Mouse (Mus musculus): ENCODE results near the gene Ssr2. TPM values are rescaled to one million over a fixed set of nuclear protein-coding genes. Genes with fewer than 3 reads are reported as not detected.

The Ssr2 gene
- polyA plus RNA-seq, 1 experiment from 2014 or later = 181 TPM

DNA sequence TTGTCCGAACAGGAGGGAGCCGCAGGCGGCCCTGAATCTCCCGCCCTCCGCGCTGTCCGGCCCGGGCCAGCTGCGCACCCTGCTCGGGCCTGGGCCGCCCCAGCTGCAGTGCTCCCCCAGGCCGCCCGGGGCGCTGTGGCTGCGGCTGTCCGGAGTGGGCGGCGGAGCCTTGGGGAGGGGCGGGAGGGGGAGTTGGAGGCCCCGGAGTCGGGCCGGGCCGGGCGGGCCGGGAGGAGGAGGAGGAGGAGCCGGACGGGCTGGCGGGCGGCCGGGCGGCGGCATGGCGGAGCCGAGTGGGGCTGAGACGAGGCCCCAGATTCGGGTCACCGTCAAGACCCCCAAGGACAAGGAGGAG lies 22.2 kb upstream of the Ssr2 start, which contains the start of gene Ubqln4:
Gene Ubqln4, plus strand, starts transcription at position 234 of the 355 bp plus-strand sequence.
- H3K27me3 ChIP-seq (replicated peaks) = no peaks in the 10 kb centered on the region
- peaks cover 29% of the 10 kb centered on the region for H3K36me3 ChIP-seq
- under 1% methylated on average over 29 of the region's 37 CpGs for WGBS
- no peaks in the 10 kb centered on the region for H3K9me3 ChIP-seq (replicated peaks)
- H3K27ac ChIP-seq (ENCODE audit: poor library complexity, severe bottlenecking) = peak within 1 kb of the TSS; percentile 96
- H3K9ac ChIP-seq = peak within 1 kb of the TSS; percentile 89
- H3K4me2 ChIP-seq = peak within 1 kb of the TSS; percentile 91
- H3K4me3 ChIP-seq = peak within 1 kb of the TSS; percentile 84
- peak; percentile 90 for ATAC-seq (ENCODE audit: insufficient number of reproducible peaks, low FRiP score)
- peaks cover 27% of the 10 kb centered on the region for H3K4me1 ChIP-seq (replicated peaks)

DNA sequence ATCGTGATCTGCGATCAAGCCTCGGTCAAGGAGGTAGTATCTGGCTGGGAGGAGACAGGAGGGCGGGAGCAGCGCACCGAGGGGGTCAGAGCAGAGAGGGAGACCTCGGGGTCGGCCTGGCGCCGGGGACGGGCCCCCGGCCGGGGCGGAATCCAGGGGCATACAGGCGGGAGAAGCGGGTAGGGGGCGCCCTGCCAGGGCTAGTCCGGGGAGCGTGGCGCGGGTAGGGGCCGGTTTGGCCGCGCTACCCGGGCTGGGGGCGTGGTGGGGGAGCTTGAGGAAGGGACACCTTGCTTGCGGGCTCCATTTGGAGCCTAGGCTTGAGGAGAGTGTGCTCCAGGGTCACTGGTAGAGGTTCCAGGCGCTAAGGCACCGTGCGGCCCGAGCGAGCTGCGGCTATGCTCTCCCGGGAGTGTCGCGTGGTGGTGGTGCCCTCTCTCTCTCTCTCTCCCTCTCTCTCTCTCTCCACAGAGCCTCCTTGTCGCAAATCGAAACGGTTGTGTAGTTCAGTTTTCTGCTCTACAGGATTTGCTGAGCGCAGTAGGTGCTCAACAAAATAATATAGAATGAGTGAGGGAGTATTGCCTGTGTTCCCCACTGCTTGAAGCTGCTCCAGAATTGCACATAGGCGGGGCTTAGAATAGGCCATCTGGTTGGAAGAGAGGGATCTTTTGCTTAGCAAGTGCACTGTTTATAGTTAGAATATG lies 21.6 kb upstream of the Ssr2 start:
- 1% methylated on average over 40 of the region's 41 CpGs for WGBS
- H3K27me3 ChIP-seq (replicated peaks) = no peaks in the 10 kb centered on the region
- H3K4me1 ChIP-seq (replicated peaks) = peaks cover 27% of the 10 kb centered on the region
- ATAC-seq (ENCODE audit: insufficient number of reproducible peaks, low FRiP score) = peak; percentile 48
- H3K4me2 ChIP-seq = peak overlapping the region; percentile 91
- H3K9ac ChIP-seq = peak overlapping the region; percentile 89
- H3K36me3 ChIP-seq = peaks cover 35% of the 10 kb centered on the region
- H3K4me3 ChIP-seq = peak overlapping the region; percentile 84
- H3K27ac ChIP-seq (ENCODE audit: poor library complexity, severe bottlenecking) = peak overlapping the region; percentile 96
- H3K9me3 ChIP-seq (replicated peaks) = no peaks in the 10 kb centered on the region

DNA sequence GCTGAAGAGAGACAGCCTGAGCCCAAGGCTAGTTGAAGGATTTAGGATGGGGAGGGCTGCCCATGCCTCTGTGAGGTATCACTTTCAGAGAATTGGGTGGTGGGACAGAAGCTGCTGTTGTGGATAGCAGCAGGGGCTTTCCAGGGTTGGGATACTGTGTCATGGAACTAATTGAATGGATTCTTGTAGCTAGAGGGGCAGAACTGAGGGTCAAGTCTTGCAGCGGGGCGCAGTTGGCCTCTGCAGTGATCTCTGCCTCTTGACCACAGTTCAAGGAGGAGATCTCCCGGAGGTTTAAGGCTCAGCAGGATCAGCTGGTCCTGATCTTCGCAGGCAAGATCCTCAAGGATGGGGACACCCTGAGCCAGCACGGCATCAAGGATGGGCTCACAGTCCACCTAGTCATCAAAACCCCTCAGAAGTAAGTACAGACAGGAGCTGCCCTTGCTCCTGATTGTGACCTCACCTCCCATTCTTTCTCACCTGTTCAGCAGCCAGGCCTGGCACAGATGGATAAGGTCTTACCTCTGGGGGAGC lies 20.5 kb upstream of the Ssr2 start:
- Histone ChIP-seq H3K27ac (ENCODE audit: poor library complexity, severe bottlenecking) (no peak overlapping the region), H3K27me3 (replicated peaks) (no peaks in the 10 kb centered on the region), H3K36me3 (peaks cover 46% of the 10 kb centered on the region), H3K4me1 (replicated peaks) (peaks cover 27% of the 10 kb centered on the region), H3K9ac (no peak overlapping the region; the same call in 1 of the 2 replicates), H3K9me3 (replicated peaks) (no peaks in the 10 kb centered on the region), H3K4me2 (peak overlapping the region; percentile 91; the same call in 1 of the 2 replicates), H3K4me3 (0 out of 2 replicates have a peak overlapping the region, but pooled peaks have one; percentile 84)
- ATAC-seq (ENCODE audit: insufficient number of reproducible peaks, low FRiP score) = no peak
- WGBS = 89% methylated on average over 5 of the region's 5 CpGs

DNA sequence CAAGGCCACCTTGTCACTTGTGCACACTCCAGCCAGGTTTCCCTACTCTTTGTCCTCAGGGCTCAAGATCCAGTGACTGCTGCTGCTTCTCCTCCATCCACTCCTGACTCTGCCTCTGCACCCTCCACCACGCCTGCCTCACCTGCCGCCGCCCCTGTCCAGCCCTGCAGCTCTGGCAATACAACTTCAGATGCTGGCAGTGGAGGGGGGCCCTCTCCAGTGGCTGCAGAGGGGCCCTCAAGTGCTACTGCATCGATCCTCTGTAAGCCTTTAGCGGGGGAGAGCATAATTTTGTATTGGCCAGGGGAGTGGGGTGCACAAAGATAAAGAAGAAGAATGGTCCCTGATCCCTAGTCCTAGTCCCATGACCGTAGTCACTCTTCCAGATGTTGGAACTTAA lies 19.9 kb upstream of the Ssr2 start:
- Histone ChIP-seq H3K36me3 (peaks cover 52% of the 10 kb centered on the region), H3K4me2 (no peak overlapping the region)

DNA sequence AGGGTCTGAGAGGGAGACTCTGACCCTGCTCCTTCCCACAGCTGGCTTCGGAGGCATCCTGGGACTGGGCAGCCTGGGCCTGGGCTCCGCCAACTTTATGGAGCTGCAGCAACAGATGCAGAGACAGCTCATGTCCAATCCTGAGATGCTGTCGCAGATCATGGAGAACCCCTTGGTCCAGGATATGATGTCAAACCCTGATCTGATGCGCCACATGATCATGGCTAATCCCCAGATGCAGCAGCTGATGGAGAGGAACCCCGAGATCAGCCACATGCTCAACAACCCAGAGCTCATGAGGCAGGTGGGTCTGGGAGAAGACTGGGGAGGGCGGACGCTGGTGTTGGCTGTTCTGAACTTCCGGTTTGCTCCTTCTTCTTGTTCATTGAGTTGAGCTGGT lies 19.1 kb upstream of the Ssr2 start:
- Histone ChIP-seq H3K9me3 (replicated peaks) (no peaks in the 10 kb centered on the region), H3K27me3 (replicated peaks) (no peaks in the 10 kb centered on the region), H3K4me2 (no peak overlapping the region), H3K4me1 (replicated peaks) (peaks cover 23% of the 10 kb centered on the region), H3K9ac (no peak overlapping the region), H3K27ac (ENCODE audit: poor library complexity, severe bottlenecking) (no peak overlapping the region), H3K36me3 (peaks cover 60% of the 10 kb centered on the region), H3K4me3 (no peak overlapping the region)
- ATAC-seq (ENCODE audit: insufficient number of reproducible peaks, low FRiP score) = no peak
- WGBS = 95% methylated on average over 8 of the region's 8 CpGs

More for the DNA sequence above, 19.9 kb upstream of the Ssr2 start:
- Histone ChIP-seq H3K9me3 (replicated peaks) (no peaks in the 10 kb centered on the region), H3K4me3 (no peak overlapping the region), H3K27me3 (replicated peaks) (no peaks in the 10 kb centered on the region), H3K4me1 (replicated peaks) (peaks cover 27% of the 10 kb centered on the region), H3K27ac (ENCODE audit: poor library complexity, severe bottlenecking) (no peak overlapping the region), H3K9ac (0 out of 2 replicates have a peak overlapping the region, but pooled peaks have one; percentile 32)
- 95% methylated on average over 6 of the region's 6 CpGs for WGBS
- no peak for ATAC-seq (ENCODE audit: insufficient number of reproducible peaks, low FRiP score)

DNA sequence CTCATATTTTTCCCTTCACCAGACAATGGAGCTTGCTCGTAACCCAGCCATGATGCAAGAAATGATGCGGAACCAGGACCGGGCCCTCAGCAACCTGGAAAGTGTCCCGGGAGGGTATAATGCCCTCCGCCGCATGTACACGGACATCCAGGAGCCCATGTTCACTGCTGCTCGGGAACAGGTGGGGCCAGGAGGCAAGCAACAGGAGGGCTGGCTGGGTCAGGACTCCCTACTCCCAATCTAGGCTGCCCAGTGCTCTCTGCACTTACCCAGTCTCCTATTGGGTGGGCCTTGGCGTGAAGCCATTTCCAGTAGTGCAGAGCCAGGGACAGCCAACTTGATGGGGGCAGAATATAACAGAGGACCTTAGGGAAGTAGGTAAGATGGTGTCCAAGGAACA lies 16.1 kb upstream of the Ssr2 start:
- H3K27me3 ChIP-seq (replicated peaks) = no peaks in the 10 kb centered on the region
- H3K36me3 ChIP-seq = peaks cover 90% of the 10 kb centered on the region
- 94% methylated on average over 9 of the region's 9 CpGs for WGBS
- no peak overlapping the region for H3K9ac ChIP-seq
- no peak for ATAC-seq (ENCODE audit: insufficient number of reproducible peaks, low FRiP score)
- no peak overlapping the region for H3K4me3 ChIP-seq
- peaks cover 12% of the 10 kb centered on the region for H3K4me1 ChIP-seq (replicated peaks)
- H3K27ac ChIP-seq (ENCODE audit: poor library complexity, severe bottlenecking) = no peak overlapping the region
- no peaks in the 10 kb centered on the region for H3K9me3 ChIP-seq (replicated peaks)
- no peak overlapping the region for H3K4me2 ChIP-seq

DNA sequence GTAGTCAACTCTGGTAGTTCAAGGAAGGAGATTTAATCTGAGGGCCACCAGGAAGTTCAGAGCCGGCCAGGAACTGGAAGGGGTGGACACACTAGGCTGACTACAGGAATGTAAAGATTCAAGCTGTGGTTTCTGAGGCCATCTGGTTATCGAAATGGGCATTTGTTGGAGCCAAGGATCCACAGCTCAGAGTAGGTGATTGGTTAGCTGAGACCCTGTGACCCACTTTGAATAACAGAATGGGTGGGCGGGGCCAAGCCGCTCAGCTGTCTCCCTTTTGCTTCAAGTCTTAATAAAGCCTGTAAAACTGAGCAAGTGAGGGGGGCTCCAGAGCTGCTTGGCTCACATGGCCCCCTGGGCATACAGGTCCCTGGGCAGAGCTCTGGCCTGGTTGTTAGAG lies 13.7 kb upstream of the Ssr2 start:
- WGBS = 69% methylated on average over 4 of the region's 4 CpGs
- peaks cover 4% of the 10 kb centered on the region; the same call in 1 of the 2 replicates for H3K4me1 ChIP-seq (replicated peaks)

DNA sequence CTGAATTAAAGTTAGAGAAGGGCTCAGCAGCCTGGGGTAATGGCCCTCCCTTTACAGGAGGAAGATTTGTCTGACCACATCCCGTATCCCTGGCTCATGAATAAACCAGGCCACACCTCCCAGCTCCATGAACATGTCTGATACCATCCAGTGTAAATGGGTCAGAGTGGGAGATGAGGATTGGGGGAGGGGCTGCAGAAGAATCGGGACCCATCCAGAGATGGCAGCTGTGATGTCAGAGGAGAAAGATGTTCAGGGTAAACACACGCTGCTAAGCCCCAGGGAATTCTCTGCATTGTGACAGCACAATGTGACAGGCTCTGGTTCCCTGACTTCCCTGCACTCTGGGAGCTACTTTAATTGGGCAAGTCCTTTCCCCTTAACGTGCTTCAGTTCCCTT lies 12.2 kb upstream of the Ssr2 start:
- Histone ChIP-seq H3K4me2 (no peak overlapping the region), H3K4me3 (no peak overlapping the region), H3K9me3 (replicated peaks) (no peaks in the 10 kb centered on the region), H3K27ac (ENCODE audit: poor library complexity, severe bottlenecking) (no peak overlapping the region), H3K36me3 (peaks cover 100% of the 10 kb centered on the region), H3K9ac (no peak overlapping the region), H3K4me1 (replicated peaks) (peaks cover 4% of the 10 kb centered on the region; the same call in 1 of the 2 replicates), H3K27me3 (replicated peaks) (no peaks in the 10 kb centered on the region)
- ATAC-seq (ENCODE audit: insufficient number of reproducible peaks, low FRiP score) = no peak
- 78% methylated on average over 4 of the region's 4 CpGs for WGBS

More for the DNA sequence above, 13.7 kb upstream of the Ssr2 start:
- Histone ChIP-seq H3K36me3 (peaks cover 99% of the 10 kb centered on the region), H3K27me3 (replicated peaks) (no peaks in the 10 kb centered on the region), H3K4me3 (no peak overlapping the region), H3K27ac (ENCODE audit: poor library complexity, severe bottlenecking) (no peak overlapping the region), H3K9ac (no peak overlapping the region), H3K9me3 (replicated peaks) (no peaks in the 10 kb centered on the region), H3K4me2 (no peak overlapping the region)
- ATAC-seq (ENCODE audit: insufficient number of reproducible peaks, low FRiP score) = no peak

DNA sequence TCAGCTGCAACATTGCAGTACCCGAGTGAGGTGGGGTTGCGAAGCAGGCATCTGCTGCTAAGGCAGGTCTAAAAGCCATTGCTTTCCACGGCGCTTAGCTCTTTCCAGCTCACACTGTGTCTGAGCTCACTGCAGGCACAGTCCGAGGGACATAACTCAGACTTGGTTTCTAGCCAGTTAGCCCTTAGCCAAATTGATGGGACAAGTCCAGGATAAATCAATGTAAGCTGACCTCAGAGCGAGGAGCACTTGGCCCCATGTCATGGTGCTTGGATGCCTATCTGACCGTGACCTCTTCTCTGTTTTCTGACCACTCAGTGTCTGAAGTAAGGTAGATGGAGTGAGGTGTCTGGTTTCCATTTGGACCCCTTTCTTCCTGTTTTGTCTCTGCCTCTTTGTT lies 11.7 kb upstream of the Ssr2 start:
- Histone ChIP-seq H3K27ac (ENCODE audit: poor library complexity, severe bottlenecking) (no peak overlapping the region), H3K36me3 (peaks cover 100% of the 10 kb centered on the region), H3K4me1 (replicated peaks) (peaks cover 4% of the 10 kb centered on the region; the same call in 1 of the 2 replicates), H3K9me3 (replicated peaks) (no peaks in the 10 kb centered on the region), H3K4me2 (no peak overlapping the region), H3K4me3 (no peak overlapping the region), H3K9ac (no peak overlapping the region), H3K27me3 (replicated peaks) (no peaks in the 10 kb centered on the region)
- no peak for ATAC-seq (ENCODE audit: insufficient number of reproducible peaks, low FRiP score)
- 88% methylated on average over 7 of the region's 7 CpGs for WGBS

DNA sequence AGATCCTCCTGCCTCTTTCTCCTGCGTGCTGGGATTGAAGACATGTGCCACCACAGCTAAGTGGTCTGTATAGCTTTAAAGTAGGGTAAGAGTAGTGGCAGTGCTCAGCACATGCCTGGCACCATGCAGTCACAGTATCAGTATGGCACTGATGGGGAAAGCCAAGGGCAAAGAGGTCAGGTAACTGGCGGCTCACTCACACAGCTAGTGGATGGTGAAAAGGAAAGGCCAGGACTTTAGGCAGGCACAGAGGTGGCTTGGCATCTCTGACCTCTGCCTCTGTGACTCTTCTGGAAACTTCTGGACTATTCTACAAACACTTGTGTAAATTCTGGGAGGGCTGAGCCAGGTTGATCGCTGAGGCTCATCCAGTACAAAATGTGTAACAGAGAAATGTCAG lies 9.6 kb upstream of the Ssr2 start:
- Histone ChIP-seq H3K27ac (ENCODE audit: poor library complexity, severe bottlenecking) (no peak overlapping the region), H3K9ac (no peak overlapping the region), H3K4me3 (no peak overlapping the region), H3K4me2 (no peak overlapping the region), H3K36me3 (peaks cover 95% of the 10 kb centered on the region), H3K4me1 (replicated peaks) (peaks cover 4% of the 10 kb centered on the region; the same call in 1 of the 2 replicates), H3K27me3 (replicated peaks) (no peaks in the 10 kb centered on the region), H3K9me3 (replicated peaks) (no peaks in the 10 kb centered on the region)
- 83% methylated on average over 3 of the region's 3 CpGs for WGBS
- no peak for ATAC-seq (ENCODE audit: insufficient number of reproducible peaks, low FRiP score)

DNA sequence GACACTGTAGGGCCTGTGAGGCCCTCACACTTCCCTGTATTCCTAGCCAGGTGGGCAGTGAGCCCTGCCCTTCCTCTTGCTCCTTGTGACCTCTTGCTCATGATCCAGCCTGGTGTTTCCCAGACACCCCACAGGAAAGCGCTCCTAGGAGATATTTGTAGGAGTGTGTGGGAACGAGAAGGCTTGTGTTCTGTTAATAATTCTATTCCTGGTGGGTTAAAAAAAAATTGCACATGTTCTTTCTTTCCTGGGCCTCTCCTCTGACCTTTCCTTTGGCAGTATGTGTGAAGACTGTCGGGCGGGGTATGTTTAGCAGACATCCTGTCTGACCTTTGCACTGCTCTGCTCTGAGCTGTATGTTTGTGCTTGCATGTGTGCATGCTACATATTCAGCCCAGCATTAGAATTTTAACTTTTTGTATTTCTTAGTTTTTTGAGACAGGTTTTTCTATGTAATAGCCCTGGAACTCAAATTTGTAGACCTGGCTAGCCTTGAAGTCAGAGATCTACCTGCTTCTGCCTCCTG lies 9.1 kb upstream of the Ssr2 start:
- Histone ChIP-seq H3K9ac (no peak overlapping the region), H3K4me3 (no peak overlapping the region), H3K27ac (ENCODE audit: poor library complexity, severe bottlenecking) (no peak overlapping the region), H3K4me2 (no peak overlapping the region), H3K27me3 (replicated peaks) (no peaks in the 10 kb centered on the region), H3K36me3 (peaks cover 90% of the 10 kb centered on the region), H3K4me1 (replicated peaks) (peaks cover 4% of the 10 kb centered on the region; the same call in 1 of the 2 replicates), H3K9me3 (replicated peaks) (no peaks in the 10 kb centered on the region)
- no peak for ATAC-seq (ENCODE audit: insufficient number of reproducible peaks, low FRiP score)
- 83% methylated on average over 4 of the region's 4 CpGs for WGBS
